Mouse (Mus musculus): ENCODE results near the gene Iqcn.

GRCm38 (mm10) chr8:70701048-70701981 lies 1.9 kb upstream of the Iqcn start:
- TF ChIP-seq CTCF (IDR thresholded peaks at IDR 0.05) (no peak), POLR2A (IDR thresholded peaks at IDR 0.05; ENCODE audit: insufficient read depth, low read depth, low read length) (no peak; the same call in 1 of the 2 replicates)
